ENCODE assay signal across 9 mouse cellular contexts in the genomic region with DNA sequence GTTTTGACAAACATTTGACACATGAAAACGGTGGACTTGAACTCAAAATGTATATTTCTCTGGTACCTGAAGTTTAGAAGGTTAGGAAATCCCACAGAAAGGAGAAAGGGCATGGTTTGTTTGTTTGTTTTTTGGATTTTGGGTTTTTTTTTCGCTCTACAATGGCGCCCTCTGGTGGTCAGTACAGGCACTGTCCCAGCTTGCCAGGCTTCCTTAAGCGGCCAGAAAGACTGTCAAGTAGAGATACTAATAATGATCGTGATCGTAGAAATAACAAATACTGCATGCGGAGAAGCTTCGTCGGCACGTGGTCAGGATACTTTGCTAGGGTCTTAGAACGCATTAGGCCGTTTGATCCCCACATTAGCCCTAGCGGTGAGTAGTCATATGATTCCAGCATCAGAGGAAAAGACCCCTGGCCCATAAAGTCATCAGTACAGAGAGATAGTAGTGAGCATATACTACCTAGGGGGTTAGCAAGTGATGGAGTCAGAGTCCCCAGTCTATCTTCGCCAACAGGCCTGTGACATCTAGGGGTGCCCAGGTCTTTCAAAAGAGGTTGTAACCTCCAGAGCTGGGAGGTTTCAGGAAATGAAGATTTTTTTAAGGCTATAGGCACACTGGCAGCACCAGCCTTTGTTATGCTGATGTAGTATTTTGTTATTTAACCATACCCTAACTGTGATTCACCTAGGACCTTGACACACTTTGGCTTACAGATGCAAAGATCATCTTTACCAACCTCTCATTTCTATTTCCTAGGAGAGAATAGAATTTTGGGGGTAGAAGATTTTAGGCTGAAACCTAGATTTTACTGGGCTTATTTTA. TPM values are rescaled to one million over a fixed set of nuclear protein-coding genes. Genes with fewer than 3 reads are reported as not detected.
A peak's percentile ranks its signal among the peaks of the same experiment; 100 is the strongest.
DNase-seq lines count a peak whose midpoint lies in the region; ATAC-seq and TF ChIP-seq lines count a peak whose summit lies in the region.
"Had no signal": no experiment of that assay in that cellular context is flagged by ENCODE, and none has a peak within 500 bp of the region (broad histone marks: within the 10 kb centered on the region; RNA-seq: fewer than 3 reads in every experiment).

No protein-coding gene starts in this region.

- H3K4me2 ChIP-seq in heart, embryonic 12.5 days = no peak overlapping the region
- H3K4me2 ChIP-seq in forebrain, postnatal 0 days (ENCODE audit: low read depth) = 0 out of 2 replicates have a peak overlapping the region, but pooled peaks have one; percentile 25
- H3K4me2 ChIP-seq: limb, embryonic 12.5 days had no signal

- no peak overlapping the region for H3K9ac ChIP-seq in heart, embryonic 12.5 days
- H3K9ac ChIP-seq in forebrain, postnatal 0 days = no peak overlapping the region
- H3K9ac ChIP-seq: limb, embryonic 12.5 days had no signal

- peak; percentile 98 for TF ChIP-seq CTCF in E14TG2a.4 (conservative IDR thresholded peaks at IDR 0.05; ENCODE audit: low read length)
- peak; percentile 93 for TF ChIP-seq CTCF in forebrain, postnatal 0 days (IDR thresholded peaks at IDR 0.05; ENCODE audit: low read depth)

- DNase-seq in heart, adult 8-10 months (ENCODE audit: low spot score) = peak; percentile 33
- peak; percentile 51 for DNase-seq in c-Kit-positive CD71-positive TER-119-positive erythroid progenitor cells, embryonic 14.5 days (ENCODE audit: low spot score)
- DNase-seq in forebrain, postnatal 0 days = peak; percentile 81
- peak; percentile 30 for DNase-seq in hindlimb bud, embryonic 11.5 days (ENCODE audit: extremely low spot score, low read depth, low spot score)
- DNase-seq in right cerebral cortex, postnatal 4 days = peak; percentile 67

- no peak overlapping the region for H3K27ac ChIP-seq in heart, embryonic 12.5 days (ENCODE audit: poor library complexity, severe bottlenecking)
- H3K27ac ChIP-seq in forebrain, postnatal 0 days (ENCODE audit: low read depth, low read length) = no peak overlapping the region
- H3K27ac ChIP-seq: limb, embryonic 12.5 days had no signal

- ATAC-seq in heart, embryonic 12.5 days (ENCODE audit: insufficient number of reproducible peaks, low FRiP score) = no peak
- ATAC-seq in forebrain, postnatal 0 days = peak; percentile 50; the same call in 1 of the 2 replicates
- ATAC-seq in megakaryocyte, adult 5-6 weeks (ENCODE audit: poor library complexity, severe bottlenecking) = peak; percentile 70

- no peaks in the 10 kb centered on the region for H3K36me3 ChIP-seq in heart, embryonic 12.5 days
- no peaks in the 10 kb centered on the region for H3K36me3 ChIP-seq in E14TG2a.4 (ENCODE audit: insufficient read depth, low read length)
- no peaks in the 10 kb centered on the region for H3K36me3 ChIP-seq in forebrain, postnatal 0 days (ENCODE audit: insufficient read depth)
- H3K36me3 ChIP-seq: limb, embryonic 12.5 days had no signal

- H3K4me3 ChIP-seq in heart, embryonic 12.5 days = no peak overlapping the region
- 0 out of 2 replicates have a peak overlapping the region, but pooled peaks have one; percentile 7 for H3K4me3 ChIP-seq in E14TG2a.4 (replicated peaks; ENCODE audit: low read length)
- H3K4me3 ChIP-seq in forebrain, postnatal 0 days (ENCODE audit: low read depth, low read length) = no peak overlapping the region
- H3K4me3 ChIP-seq: limb, embryonic 12.5 days had no signal

- no peaks in the 10 kb centered on the region for H3K9me3 ChIP-seq in heart, embryonic 12.5 days (replicated peaks)
- no peaks in the 10 kb centered on the region for H3K9me3 ChIP-seq in E14TG2a.4 (ENCODE audit: low read length)
- H3K9me3 ChIP-seq in forebrain, postnatal 0 days (ENCODE audit: low read length) = no peaks in the 10 kb centered on the region
- H3K9me3 ChIP-seq: limb, embryonic 12.5 days had no signal

- no peaks in the 10 kb centered on the region for H3K4me1 ChIP-seq in heart, embryonic 12.5 days (replicated peaks)
- H3K4me1 ChIP-seq in E14TG2a.4 (replicated peaks; ENCODE audit: low read depth, low read length) = peaks cover 46% of the 10 kb centered on the region
- H3K4me1 ChIP-seq in forebrain, postnatal 0 days (ENCODE audit: insufficient read depth) = no peaks in the 10 kb centered on the region
- H3K4me1 ChIP-seq: limb, embryonic 12.5 days had no signal

- H3K27me3 ChIP-seq in heart, embryonic 12.5 days (replicated peaks) = peaks cover 3% of the 10 kb centered on the region; the same call in 1 of the 2 replicates
- H3K27me3 ChIP-seq in E14TG2a.4 (ENCODE audit: insufficient read depth, low read length) = peaks cover 11% of the 10 kb centered on the region
- no peaks in the 10 kb centered on the region for H3K27me3 ChIP-seq in forebrain, postnatal 0 days (ENCODE audit: insufficient read depth, low read length)
- H3K27me3 ChIP-seq: limb, embryonic 12.5 days had no signal

- WGBS in heart, embryonic 12.5 days = 9% methylated on average over 14 of the region's 14 CpGs
- 6% methylated on average over 14 of the region's 14 CpGs for WGBS in forebrain, postnatal 0 days

RNA-seq across cellular contexts. Expression of a gene that starts 18.4 kb away (rescaled TPM):
- under 1 TPM; 0.22 to 0.46 (median 0.39) TPM for total RNA-seq in heart, adult 8-10 months (2022)
- polyA plus RNA-seq in heart, embryonic 12.5 days (2016; fragmentation: Nextera tagmentation; extraction: Ambion mirVana) = 0.18 and 0.23 TPM in 2 replicates
- 2.6 and 4.3 TPM in 2 replicates for total RNA-seq in forebrain, postnatal 0 days (2014; rRNA removed)
- polyA plus RNA-seq in forebrain, postnatal 0 days (2015; fragmentation: Nextera tagmentation; extraction: Ambion mirVana) = 1.2 and 1.3 TPM in 2 replicates
- total RNA-seq in megakaryocyte, adult 5-6 weeks (2015) = not detected in 2 replicates
- not detected in 2 replicates for total RNA-seq in megakaryocyte, adult 5-6 weeks (2017)

Comparison
In these comparisons a context has a peak if more than half of its experiments do, and no peak if none do; other contexts are left out.
1. DNase-seq: peak in every context shown above with its lines; median percentile 81 in forebrain, postnatal 0 days; 67 in right cerebral cortex, postnatal 4 days; 51 in c-Kit-positive CD71-positive TER-119-positive erythroid progenitor cells, embryonic 14.5 days; 33 in heart, adult 8-10 months; 30 in hindlimb bud, embryonic 11.5 days.